ENCODE assay signal across 22 mouse cellular contexts in genomic region chr5:119800243-119800665, GRCm38 (mm10). TPM values are rescaled to one million over a fixed set of nuclear protein-coding genes. Genes with fewer than 3 reads are reported as not detected.
A peak's percentile ranks its signal among the peaks of the same experiment; 100 is the strongest.
DNase-seq lines count a peak whose midpoint lies in the region; ATAC-seq and TF ChIP-seq lines count a peak whose summit lies in the region.
"Had no signal": no experiment of that assay in that cellular context is flagged by ENCODE, and none has a peak within 500 bp of the region (broad histone marks: within the 10 kb centered on the region; RNA-seq: fewer than 3 reads in every experiment).

No protein-coding gene starts in this region.

- H3K9ac ChIP-seq in heart, embryonic 15.5 days, result peak overlapping the region; percentile 1; the same call in 1 of the 2 replicates
- H3K9ac ChIP-seq in lung, postnatal 0 days (replicated peaks; ENCODE audit: low read depth), result no peak overlapping the region
- H3K9ac ChIP-seq in limb, embryonic 15.5 days, result no peak overlapping the region
- H3K9ac ChIP-seq: embryonic facial prominence, embryonic 12.5 days; forebrain, embryonic 15.5 days had no signal

- no peaks in the 10 kb centered on the region for H3K36me3 ChIP-seq in heart, embryonic 15.5 days
- H3K36me3 ChIP-seq in lung, postnatal 0 days (ENCODE audit: insufficient read depth, low read length), result no peaks in the 10 kb centered on the region
- H3K36me3 ChIP-seq in limb, embryonic 15.5 days, result no peaks in the 10 kb centered on the region
- H3K36me3 ChIP-seq: embryonic facial prominence, embryonic 12.5 days; forebrain, embryonic 15.5 days had no signal

- peak overlapping the region; percentile 53 for H3K27ac ChIP-seq in heart, embryonic 15.5 days
- peak overlapping the region; percentile 11; the same call in 1 of the 2 replicates for H3K27ac ChIP-seq in lung, postnatal 0 days (ENCODE audit: low read length)
- H3K27ac ChIP-seq in limb, embryonic 15.5 days, result peak overlapping the region; percentile 52; the same call in 1 of the 2 replicates
- H3K27ac ChIP-seq: embryonic facial prominence, embryonic 12.5 days; forebrain, embryonic 15.5 days; hindbrain, postnatal 0 days; kidney, postnatal 0 days; macrophage had no signal

- WGBS in heart, embryonic 15.5 days, result 13% methylated on average over 11 of the region's 11 CpGs
- 4% methylated on average over 11 of the region's 11 CpGs for WGBS in lung, postnatal 0 days
- WGBS in limb, embryonic 15.5 days, result 8% methylated on average over 11 of the region's 11 CpGs

- H3K4me2 ChIP-seq in heart, embryonic 15.5 days, result peak overlapping the region; percentile 35
- no peak overlapping the region for H3K4me2 ChIP-seq in lung, postnatal 0 days (replicated peaks; ENCODE audit: low read depth, low read length)
- no peak overlapping the region for H3K4me2 ChIP-seq in limb, embryonic 15.5 days
- H3K4me2 ChIP-seq: embryonic facial prominence, embryonic 12.5 days; forebrain, embryonic 15.5 days had no signal

- H3K27me3 ChIP-seq in heart, embryonic 15.5 days, result peaks cover 98% of the 10 kb centered on the region
- peaks cover 52% of the 10 kb centered on the region for H3K27me3 ChIP-seq in lung, postnatal 0 days (replicated peaks; ENCODE audit: insufficient read depth, low read length)
- H3K27me3 ChIP-seq in limb, embryonic 15.5 days, result peaks cover 99% of the 10 kb centered on the region

- TF ChIP-seq CTCF in lung, postnatal 0 days (IDR thresholded peaks at IDR 0.05), result no peak

- no peaks in the 10 kb centered on the region for H3K9me3 ChIP-seq in heart, embryonic 15.5 days (replicated peaks)
- no peaks in the 10 kb centered on the region for H3K9me3 ChIP-seq in lung, postnatal 0 days (ENCODE audit: low read length)
- no peaks in the 10 kb centered on the region for H3K9me3 ChIP-seq in limb, embryonic 15.5 days
- H3K9me3 ChIP-seq: embryonic facial prominence, embryonic 12.5 days; forebrain, embryonic 15.5 days had no signal

- DNase-seq in embryo, embryonic 10.5 days (ENCODE audit: low spot score), result peak; percentile 31
- DNase-seq in embryo, embryonic 11 days, result no peak
- DNase-seq in heart, adult 18-20 months, result no peak
- DNase-seq in lung, postnatal 0 days (ENCODE audit: low spot score), result peak; percentile 64
- DNase-seq in lung, postnatal 25 days (ENCODE audit: low spot score), result no peak
- DNase-seq in adrenal gland, adult (ENCODE audit: inconsistent age in 2 of 2, low spot score in 1 of 2), result no peak
- DNase-seq: adrenal gland, postnatal 10 days; cerebellum, adult 11 months; cerebellum, postnatal 14 days; kidney, adult 11 months; left cerebral cortex, postnatal 4 days; midbrain, embryonic 14.5 days; thymus, postnatal 25 days had no signal

- ATAC-seq in heart, embryonic 15.5 days (replicated peaks; ENCODE audit: insufficient number of reproducible peaks, insufficient read depth, low FRiP score, low read depth), result no peak; the same call in 1 of the 2 replicates
- ATAC-seq in lung, postnatal 0 days, result peak; percentile 54
- no peak for ATAC-seq in limb, embryonic 15.5 days (ENCODE audit: insufficient number of reproducible peaks, low FRiP score, low TSS enrichment, low read depth)
- ATAC-seq: forebrain, embryonic 15.5 days; hindbrain, postnatal 0 days had no signal

- no peak for TF ChIP-seq EP300 in lung, postnatal 0 days (IDR thresholded peaks at IDR 0.05)

- peaks cover 30% of the 10 kb centered on the region; the same call in 1 of the 2 replicates for H3K4me1 ChIP-seq in heart, embryonic 15.5 days (replicated peaks)
- H3K4me1 ChIP-seq in lung, postnatal 0 days (ENCODE audit: insufficient read depth, low read depth, low read length), result no peaks in the 10 kb centered on the region
- H3K4me1 ChIP-seq in limb, embryonic 15.5 days, result peaks cover 28% of the 10 kb centered on the region
- H3K4me1 ChIP-seq: embryonic facial prominence, embryonic 12.5 days had no signal

- H3K4me3 ChIP-seq in heart, embryonic 15.5 days, result 0 out of 2 replicates have a peak overlapping the region, but pooled peaks have one; percentile 10
- H3K4me3 ChIP-seq in lung, postnatal 0 days (ENCODE audit: low read depth, low read length), result no peak overlapping the region
- H3K4me3 ChIP-seq in limb, embryonic 15.5 days, result no peak overlapping the region
- H3K4me3 ChIP-seq: embryonic facial prominence, embryonic 12.5 days; forebrain, embryonic 15.5 days had no signal

RNA-seq across cellular contexts. Expression of gene Tbx5, which starts 32.2 kb away (rescaled TPM):
- 30.1 and 33.8 TPM in 2 replicates for polyA plus RNA-seq in heart, embryonic 15.5 days (2015; fragmentation: Nextera tagmentation; extraction: Ambion mirVana)
- total RNA-seq in heart, adult 18-20 months (2021), result 10 to 100 TPM; 18.5 to 25.8 TPM
- 25.3 and 26.7 TPM in 2 replicates for polyA plus RNA-seq in lung, postnatal 0 days (2015; fragmentation: Nextera tagmentation; extraction: Ambion mirVana)
- polyA plus RNA-seq in limb, embryonic 15.5 days (2015; fragmentation: Nextera tagmentation; extraction: Ambion mirVana), result 18.1 and 21.3 TPM in 2 replicates
- total RNA-seq: hindbrain, postnatal 0 days; layer of hippocampus, adult 18-20 months; left cerebral cortex, postnatal 4 days; neutrophil, adult 5-6 weeks had no signal
- polyA plus RNA-seq: forebrain, embryonic 15.5 days; kidney, postnatal 0 days; macrophage had no signal

Comparison
In these comparisons a context has a peak if more than half of its experiments do, and no peak if none do; other contexts are left out.
1. DNase-seq: peak in embryo, embryonic 10.5 days (single experiment) and lung, postnatal 0 days (single experiment); none in embryo, embryonic 11 days (single experiment), heart, adult 18-20 months (0 of 2), lung, postnatal 25 days (single experiment) and adrenal gland, adult (0 of 2).
2. Peak in every context shown above with its lines, with median percentiles within 50 percentile points of each other: H3K27ac ChIP-seq.